Mouse (Mus musculus): ENCODE data around the gene Urad. TPM values are rescaled to one million over a fixed set of nuclear protein-coding genes. Genes with fewer than 3 reads are reported as not detected.

Gene Urad
- total RNA-seq, 2 experiments from 2014 or later: not detected

DNA sequence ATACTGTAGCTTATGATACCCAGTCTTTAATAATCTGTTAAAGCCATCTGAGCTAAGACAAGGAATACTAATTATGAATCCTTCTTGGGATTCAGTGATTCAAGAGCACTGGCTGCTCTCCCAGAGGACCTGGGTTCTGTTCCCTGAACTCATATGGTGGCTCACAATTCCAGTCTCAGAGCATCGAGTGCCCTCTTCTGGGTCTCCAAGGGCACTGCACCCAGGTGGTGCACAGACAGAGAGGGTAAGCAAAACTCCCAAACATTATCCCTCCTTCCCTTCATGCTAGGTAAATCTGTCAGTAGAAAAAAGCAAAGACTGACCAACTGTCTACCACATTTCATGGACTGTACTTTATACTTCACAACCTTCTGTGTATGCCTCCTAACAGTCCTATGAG lies 23.7 kb upstream of the Urad start:
- no peak overlapping the region for H3K27ac ChIP-seq
- H3K4me3 ChIP-seq: no peak overlapping the region
- TF ChIP-seq CTCF (IDR thresholded peaks at IDR 0.05): no peak
- no peak for DNase-seq (ENCODE audit: extremely low spot score in 1 of 2, low spot score in 2 of 2)
- intact Hi-C loops (cut with DNase I): no loop called here

DNA sequence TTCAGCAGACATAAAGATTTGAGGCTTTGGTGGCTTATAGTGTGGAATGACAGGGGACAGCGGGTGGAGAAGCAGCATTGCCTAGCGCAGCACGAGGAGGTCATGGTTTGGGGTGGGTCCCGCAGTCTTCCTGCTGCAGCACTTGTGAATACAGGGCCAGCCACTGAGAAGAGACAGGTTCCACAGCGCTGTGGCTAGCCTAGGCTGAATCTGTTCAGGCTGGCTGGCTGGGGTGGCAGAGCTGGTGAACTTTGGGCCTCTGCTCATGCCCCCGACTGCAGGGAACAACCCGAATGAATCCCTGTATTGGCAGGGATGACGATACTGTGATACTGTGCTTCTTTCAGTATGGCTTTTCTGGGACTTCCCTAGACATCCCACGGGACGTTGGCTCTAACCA lies 21.7 kb upstream of the Urad start:
- no peak for TF ChIP-seq CTCF (IDR thresholded peaks at IDR 0.05)
- Histone ChIP-seq H3K4me3 (no peak overlapping the region), H3K27ac (no peak overlapping the region)
- intact Hi-C loops (cut with DNase I): no loop called here
- DNase-seq (ENCODE audit: extremely low spot score in 1 of 2, low spot score in 2 of 2): no peak

DNA sequence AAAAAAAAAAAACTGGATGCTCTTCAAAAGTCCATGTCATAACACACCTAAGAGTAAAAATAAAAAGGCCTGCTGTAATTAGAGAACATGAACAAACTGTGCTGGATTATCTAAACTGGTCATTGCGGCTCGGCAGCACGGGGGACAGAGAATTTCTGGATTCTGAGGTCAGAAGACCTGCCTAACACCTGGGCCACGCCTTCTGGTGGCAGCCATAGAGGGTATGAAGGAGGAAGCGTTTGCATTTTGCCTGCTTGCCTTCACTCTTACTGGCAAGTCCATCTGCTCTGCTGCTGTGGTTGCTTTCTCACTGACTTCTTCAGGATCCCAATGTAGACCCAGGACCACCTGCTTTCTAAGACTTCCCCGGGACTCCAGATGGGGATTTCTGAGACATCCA lies 20.7 kb upstream of the Urad start:
- TF ChIP-seq CTCF (IDR thresholded peaks at IDR 0.05): no peak
- intact Hi-C loops (cut with DNase I): no loop called here
- DNase-seq (ENCODE audit: extremely low spot score in 1 of 2, low spot score in 2 of 2): no peak
- Histone ChIP-seq H3K4me3 (no peak overlapping the region), H3K27ac (no peak overlapping the region)

DNA sequence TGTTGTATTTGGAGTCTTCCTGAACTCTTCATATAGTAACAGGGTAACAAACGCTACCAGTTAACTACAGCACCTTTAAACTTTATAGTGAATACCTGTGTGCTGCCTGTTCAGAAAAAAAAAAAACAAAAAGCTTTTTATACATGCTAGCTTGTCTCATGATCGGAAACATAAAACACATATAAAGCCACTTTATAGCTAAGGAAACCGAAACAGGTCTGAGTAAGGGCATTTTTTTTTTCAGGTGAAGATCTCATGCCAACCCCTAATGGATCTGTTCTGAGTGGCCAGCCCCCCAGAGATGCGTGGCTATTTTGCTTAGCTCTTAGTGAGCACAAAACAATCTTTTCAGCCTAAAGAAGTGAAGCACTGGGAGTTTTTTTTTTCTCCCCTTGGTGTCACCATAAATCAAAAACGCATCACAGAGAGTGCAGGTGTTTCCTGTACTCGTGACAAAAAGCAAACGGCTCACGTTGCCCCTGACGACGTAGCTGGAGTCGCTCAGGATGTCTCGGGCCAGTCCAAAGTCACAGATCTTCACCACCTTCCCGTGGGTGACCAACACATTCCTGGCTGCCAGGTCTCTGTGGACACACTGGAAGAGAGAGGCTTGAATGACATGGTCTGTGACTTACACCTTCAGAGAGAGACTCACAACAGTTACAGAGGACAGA lies 18.6 kb upstream of the Urad start:
- Histone ChIP-seq H3K27ac (no peak overlapping the region), H3K4me3 (no peak overlapping the region)
- intact Hi-C loops (cut with DNase I): no loop called here
- DNase-seq (ENCODE audit: extremely low spot score in 1 of 2, low spot score in 2 of 2): no peak
- no peak for TF ChIP-seq CTCF (IDR thresholded peaks at IDR 0.05)

DNA sequence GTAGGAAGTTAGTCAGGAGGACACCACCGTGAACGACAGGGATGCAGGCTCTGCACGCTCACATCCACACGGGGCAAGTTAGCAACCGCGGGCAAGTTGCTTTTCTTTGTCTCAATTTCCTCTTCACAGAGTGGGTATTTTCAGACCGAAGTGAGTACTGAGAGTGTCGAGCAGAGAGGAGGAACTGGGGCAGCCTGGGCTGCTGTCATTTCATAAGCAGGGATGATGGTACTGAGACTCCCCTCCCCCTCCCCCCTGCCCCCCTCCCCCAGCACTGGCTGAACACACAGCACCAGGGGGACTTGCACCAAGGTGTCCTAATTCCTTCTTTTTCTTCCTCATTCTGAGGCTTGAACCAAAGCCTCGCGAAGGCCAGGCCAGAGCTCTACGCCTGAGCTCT lies 17.3 kb upstream of the Urad start:
- no peak for TF ChIP-seq CTCF (IDR thresholded peaks at IDR 0.05)
- intact Hi-C loops (cut with DNase I): no loop called here
- Histone ChIP-seq H3K27ac (no peak overlapping the region), H3K4me3 (no peak overlapping the region)
- no peak for DNase-seq (ENCODE audit: extremely low spot score in 1 of 2, low spot score in 2 of 2)

DNA sequence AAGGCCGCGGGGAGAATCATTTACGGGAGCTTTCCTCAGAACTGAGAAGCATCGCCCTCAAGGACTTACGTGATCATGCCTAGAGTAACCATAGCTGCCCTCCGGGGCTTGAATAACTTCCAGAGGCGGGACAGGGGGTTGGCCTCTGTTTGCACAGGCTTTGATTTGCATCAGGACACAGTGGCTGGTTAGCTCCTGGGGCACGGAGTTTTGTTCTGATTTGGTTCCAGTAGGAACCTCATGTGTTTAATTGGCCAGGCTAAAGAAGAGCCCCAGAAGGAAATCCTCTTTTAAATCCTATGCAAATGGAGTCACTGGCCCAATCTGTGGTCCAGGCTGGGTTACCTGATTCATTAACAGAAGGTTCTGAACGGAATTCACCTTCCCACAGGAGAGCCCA lies 16.7 kb upstream of the Urad start:
- no peak for TF ChIP-seq CTCF (IDR thresholded peaks at IDR 0.05)
- Histone ChIP-seq H3K27ac (no peak overlapping the region), H3K4me3 (no peak overlapping the region)
- intact Hi-C loops (cut with DNase I): no loop called here
- no peak for DNase-seq (ENCODE audit: extremely low spot score in 1 of 2, low spot score in 2 of 2)

DNA sequence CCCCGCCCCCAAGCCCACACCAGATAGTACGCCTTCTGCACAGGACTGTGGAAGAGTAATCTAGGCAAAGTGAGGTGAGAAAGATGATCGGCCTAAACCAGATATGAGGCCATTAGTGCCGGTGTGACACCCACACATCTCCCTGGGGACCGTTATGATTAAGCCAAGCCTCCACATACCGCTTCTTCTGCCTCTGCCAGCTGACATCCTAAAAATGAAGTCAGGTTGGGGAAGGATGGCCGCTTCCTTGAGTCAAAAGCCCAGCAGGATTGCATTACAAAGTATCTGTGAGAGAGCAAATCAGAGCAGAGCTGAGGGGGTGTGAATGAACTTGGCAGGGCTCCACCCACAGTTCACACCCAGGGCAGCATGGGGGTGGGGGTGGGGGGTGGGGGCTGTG lies 10.5 kb upstream of the Urad start:
- H3K27ac ChIP-seq: no peak overlapping the region
- no peak for DNase-seq (ENCODE audit: extremely low spot score in 1 of 2, low spot score in 2 of 2)
- intact Hi-C loops (cut with DNase I): loop anchor here (5.0 kb wide), 1 partner anchor 515 kb away; no protein-coding TSS in a partner anchor
- TF ChIP-seq CTCF (IDR thresholded peaks at IDR 0.05): no peak
- H3K4me3 ChIP-seq: no peak overlapping the region

DNA sequence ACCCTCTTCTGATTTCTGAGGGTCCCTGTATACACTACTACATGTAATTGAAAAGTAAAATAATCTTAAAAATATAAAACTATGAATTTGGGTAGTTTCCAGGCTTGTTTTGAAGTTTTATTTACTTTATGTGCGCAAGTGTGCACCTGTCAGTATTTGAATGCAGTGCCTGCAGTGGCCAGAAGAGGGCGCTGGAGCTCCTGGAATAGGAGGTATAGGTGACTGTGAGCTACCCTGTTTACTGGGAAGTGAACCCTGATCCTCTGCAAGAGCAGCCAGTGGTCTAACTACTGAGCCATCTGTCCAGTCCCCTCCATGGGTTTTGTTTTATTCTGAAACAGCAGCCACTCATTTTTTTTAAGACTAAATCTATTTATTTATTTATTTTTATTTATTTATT lies 9.3 kb upstream of the Urad start:
- peak; percentile 74 for TF ChIP-seq CTCF (IDR thresholded peaks at IDR 0.05)
- intact Hi-C loops (cut with DNase I): loop anchor here (5.0 kb wide), 1 partner anchor 516 kb away; no protein-coding TSS in a partner anchor
- no peak overlapping the region for H3K27ac ChIP-seq
- peak in 1 of 2 experiments; percentile 41 for DNase-seq (ENCODE audit: extremely low spot score in 1 of 2, low spot score in 2 of 2)
- H3K4me3 ChIP-seq: no peak overlapping the region

DNA sequence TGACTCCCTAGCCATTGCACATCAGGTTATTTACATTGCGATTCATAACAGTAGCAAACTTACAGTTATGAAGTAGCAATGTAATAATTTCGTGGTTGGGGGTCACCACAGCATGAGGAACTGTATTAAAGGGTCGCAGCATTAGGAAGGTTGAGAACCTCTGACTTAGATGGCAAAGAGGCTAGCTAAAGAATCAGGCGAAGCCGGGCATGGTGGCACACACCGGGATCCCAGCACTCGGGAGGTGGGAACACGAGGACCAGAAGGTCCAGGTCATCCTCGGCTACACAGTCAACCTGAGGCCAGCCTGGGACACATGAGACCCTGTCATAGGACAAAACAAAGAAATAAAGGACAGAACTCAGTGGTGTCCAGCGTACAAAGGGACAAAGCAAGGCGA lies 7.7 kb upstream of the Urad start:
- DNase-seq (ENCODE audit: extremely low spot score in 1 of 2, low spot score in 2 of 2): no peak
- no peak for TF ChIP-seq CTCF (IDR thresholded peaks at IDR 0.05)
- Histone ChIP-seq H3K4me3 (no peak overlapping the region), H3K27ac (no peak overlapping the region)
- intact Hi-C loops (cut with DNase I): loop anchor here (5.0 kb wide), 1 partner anchor 517 kb away; no protein-coding TSS in a partner anchor

DNA sequence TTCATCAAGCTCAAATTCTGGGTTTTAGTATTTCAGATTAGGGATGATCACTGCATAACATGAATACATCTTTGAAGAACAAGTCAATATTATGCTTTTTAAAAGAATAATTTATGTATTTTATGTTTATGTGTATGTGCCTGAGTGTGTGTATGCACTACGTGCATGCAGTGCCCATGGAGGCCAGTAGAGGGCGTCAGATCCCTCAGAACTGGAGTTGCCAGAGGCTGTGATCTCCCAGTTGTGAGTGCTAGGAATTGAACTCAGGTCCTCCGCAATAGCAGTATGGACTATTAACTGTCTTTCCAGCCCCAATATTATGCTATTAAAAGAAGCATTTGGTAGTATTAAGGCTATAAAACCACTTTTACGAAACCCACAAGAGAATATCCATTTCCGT lies 5.4 kb upstream of the Urad start:
- no peak for DNase-seq (ENCODE audit: extremely low spot score in 1 of 2, low spot score in 2 of 2)
- Histone ChIP-seq H3K4me3 (no peak overlapping the region), H3K27ac (no peak overlapping the region)
- intact Hi-C loops (cut with DNase I): no loop called here
- TF ChIP-seq CTCF (IDR thresholded peaks at IDR 0.05): peak; percentile 21

DNA sequence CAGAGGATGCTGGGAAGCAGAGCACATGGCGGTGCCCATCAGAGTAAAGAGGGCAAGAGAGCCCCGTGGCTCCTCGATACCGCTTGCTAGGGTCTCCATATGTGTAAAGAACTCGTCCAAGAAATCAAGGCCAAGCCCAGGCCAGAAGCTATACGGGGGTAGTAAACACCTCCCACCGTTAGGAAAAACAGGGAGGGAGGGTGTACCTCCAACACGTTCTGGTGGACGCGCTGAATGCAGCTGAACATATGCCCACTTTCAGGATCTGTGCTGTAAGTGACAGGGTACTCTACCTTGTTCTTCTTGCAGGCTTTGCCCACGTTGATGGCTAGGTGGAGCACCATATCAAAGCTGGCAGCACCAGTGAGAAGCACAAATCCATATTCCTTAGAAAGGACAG lies 3.7 kb upstream of the Urad start:
- intact Hi-C loops (cut with DNase I): no loop called here
- no peak for TF ChIP-seq CTCF (IDR thresholded peaks at IDR 0.05)

DNA sequence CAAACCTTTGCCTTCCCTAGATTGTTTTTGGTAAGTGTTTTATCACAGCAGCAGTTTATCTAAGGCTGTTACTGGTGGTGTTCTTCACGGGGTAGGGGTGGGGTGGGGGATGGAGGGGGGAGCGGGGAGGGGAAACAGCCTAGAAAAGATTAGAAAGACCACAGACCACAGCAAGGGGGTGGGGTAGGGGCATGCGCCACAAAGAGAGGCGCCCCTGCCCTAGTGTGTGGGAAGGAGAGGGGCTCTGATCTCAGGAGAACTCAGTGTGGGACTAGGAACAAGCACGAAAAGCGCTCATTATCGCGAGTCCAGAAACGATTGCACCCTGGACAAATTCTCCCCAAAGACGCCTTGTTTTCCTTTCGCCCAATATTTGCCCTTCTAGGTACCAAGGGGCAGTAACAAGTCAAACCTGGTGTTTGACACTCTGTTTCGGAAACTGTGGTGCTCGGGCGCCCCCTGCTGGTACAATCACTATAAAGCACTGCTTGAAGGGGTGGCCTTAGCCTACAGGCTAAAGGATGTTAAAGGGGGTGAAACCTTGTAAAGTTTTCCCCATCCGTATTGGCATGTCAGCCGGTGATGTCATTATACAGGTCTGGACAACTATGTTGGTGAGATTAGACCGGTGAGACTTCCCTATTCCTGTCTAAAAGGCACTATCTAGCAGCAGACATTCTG lies 1.1 kb upstream of the Urad start:
- H3K4me3 ChIP-seq: no peak overlapping the region
- peak; percentile 87 for TF ChIP-seq CTCF (IDR thresholded peaks at IDR 0.05)
- no peak overlapping the region for H3K27ac ChIP-seq
- peak; percentile 43 to 67 for DNase-seq (ENCODE audit: extremely low spot score in 1 of 2, low spot score in 2 of 2)
- intact Hi-C loops (cut with DNase I): no loop called here

More for the DNA sequence above, 3.7 kb upstream of the Urad start:
- H3K4me3 ChIP-seq: no peak overlapping the region
- no peak overlapping the region for H3K27ac ChIP-seq
- no peak for DNase-seq (ENCODE audit: extremely low spot score in 1 of 2, low spot score in 2 of 2)

DNA sequence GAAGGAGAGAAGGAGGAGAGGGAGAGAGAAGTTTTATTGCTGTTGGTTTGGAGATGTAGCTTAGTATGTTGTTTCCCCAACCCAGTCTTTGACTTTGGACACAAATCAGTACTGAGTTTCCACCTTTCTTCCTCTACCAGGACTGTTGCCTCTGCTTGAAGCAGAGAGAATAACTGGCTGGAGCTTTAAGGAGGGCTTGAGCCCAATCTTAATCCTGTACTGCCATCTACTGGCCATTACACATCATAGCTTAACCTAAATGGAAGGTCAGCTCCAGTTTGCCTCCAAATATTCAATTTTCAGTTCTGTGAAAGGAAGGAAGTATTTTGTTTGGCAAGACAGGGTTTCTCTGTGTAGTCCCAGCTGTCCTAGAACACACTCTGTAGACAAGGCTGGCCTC lies 2.6 kb downstream of the Urad start:
- intact Hi-C loops (cut with DNase I): loop anchor here (1.0 to 2.0 kb wide), 5 partner anchors 336 to 645 kb away; no protein-coding TSS in a partner anchor
- H3K27ac ChIP-seq: no peak overlapping the region
- TF ChIP-seq CTCF (IDR thresholded peaks at IDR 0.05): peak; percentile 82
- DNase-seq (ENCODE audit: extremely low spot score in 1 of 2, low spot score in 2 of 2): no peak
- H3K4me3 ChIP-seq: no peak overlapping the region

All from left cerebral cortex, adult 2 months (tissue).